Mouse (Mus musculus) heart, embryonic 16.5 days (tissue): ENCODE results near the gene Crtc1. TPM values are rescaled to one million over a fixed set of nuclear protein-coding genes. Genes with fewer than 3 reads are reported as not detected.

Source experiments
- ATAC-seq: fragments of 200-750 bp; cut with Nextera tagmentation; replicated peaks from 2 replicates; pipeline ENCODE4 v1.8.0; 2017; ENCODE audit warnings: moderate number of reproducible peaks; ENCODE audit not compliant: insufficient read depth, low FRiP score; ENCODE audit errors: extremely low read depth
- H3K27ac ChIP-seq: fragments of 300-500 bp; sonication (generic); 2 replicates; pipeline ENCODE4 v1.5.1; 2014; ENCODE audit warnings: mild to moderate bottlenecking, low read length, control low read depth, moderate library complexity
- H3K27me3 ChIP-seq: fragments of 300-500 bp; sonication (generic); 2 replicates; pipeline ENCODE4 v1.6.1; 2014; ENCODE audit warnings: low read length, mixed read lengths; ENCODE audit not compliant: control insufficient read depth, insufficient read depth
- H3K36me3 ChIP-seq: fragments of 300-500 bp; sonication (generic); 2 replicates; pipeline ENCODE4 v1.6.1; 2014; ENCODE audit not compliant: control insufficient read depth, insufficient read depth
- H3K4me1 ChIP-seq: fragments of 300-500 bp; sonication (generic); 2 replicates; pipeline ENCODE4 v1.6.1; 2014; ENCODE audit warnings: low read length, mixed read lengths; ENCODE audit not compliant: control insufficient read depth, insufficient read depth
- H3K4me2 ChIP-seq: fragments of 300-500 bp; sonication (generic); 2 replicates; pipeline ENCODE4 v1.6.1; 2014; ENCODE audit warnings: low read depth, mild to moderate bottlenecking, control low read depth, low read length
- H3K4me3 ChIP-seq: fragments of 300-500 bp; sonication (generic); 2 replicates; pipeline ENCODE4 v1.5.1; 2014; ENCODE audit warnings: mild to moderate bottlenecking, control low read depth, low read length
- H3K9ac ChIP-seq: fragments of 300-500 bp; sonication (generic); 2 replicates; pipeline ENCODE4 v1.6.1; 2014; ENCODE audit warnings: low read length, control low read depth
- H3K9me3 ChIP-seq: fragments of 300-500 bp; sonication (generic); replicated peaks from 2 replicates; pipeline ENCODE4 v1.6.1; 2016; ENCODE audit warnings: low read length; ENCODE audit not compliant: control insufficient read depth
- WGBS: fragments of 180-500 bp; shearing (Covaris S2); extraction: QIAGEN DNeasy Blood & Tissue Kit; methylation state at CpG from one replicate; pipeline ENCODE4 v1.1.7; 2014; 5-methylcytosine and 5-hydroxymethylcytosine counted together
- polyA plus RNA-seq: library from polyadenylated mRNA; unstranded; fragments of >200 nt; fragmentation: Nextera tagmentation; extraction: Ambion mirVana; gene quantifications from 2 replicates; pipeline ENCODE4 v1.2.1, GENCODE M21; 2015

Gene Crtc1
- polyA plus RNA-seq, 1 experiment from 2014 or later: 10.7 TPM

DNA sequence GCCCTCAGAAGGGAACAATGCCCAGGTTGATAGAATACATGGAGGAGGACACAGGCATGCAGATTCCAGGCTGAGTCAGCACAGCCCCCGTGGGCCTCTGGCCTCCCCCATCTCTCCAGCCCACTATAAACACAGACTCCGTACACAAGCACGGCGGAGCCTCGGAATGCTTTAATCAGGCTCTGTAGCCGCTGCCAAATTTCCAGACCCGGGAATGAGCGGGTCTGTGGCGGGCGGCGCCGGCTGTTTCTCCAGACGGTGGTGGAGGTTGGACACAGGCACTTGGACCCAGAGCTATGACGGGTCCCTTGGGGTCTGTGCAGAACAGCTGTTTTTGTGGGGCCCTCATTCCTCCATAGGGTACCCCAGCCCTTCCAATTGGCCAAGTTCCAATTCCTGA lies 20.4 kb downstream of the Crtc1 start:
- Histone ChIP-seq H3K4me1 (peaks cover 25% of the 10 kb centered on the region), H3K27ac (peak overlapping the region; percentile 5), H3K4me2 (no peak overlapping the region), H3K27me3 (no peaks in the 10 kb centered on the region), H3K9me3 (no peaks in the 10 kb centered on the region), H3K9ac (no peak overlapping the region), H3K4me3 (no peak overlapping the region), H3K36me3 (no peaks in the 10 kb centered on the region)
- WGBS: 22% methylated on average over 14 of the region's 14 CpGs
- peak; percentile 76 for ATAC-seq

DNA sequence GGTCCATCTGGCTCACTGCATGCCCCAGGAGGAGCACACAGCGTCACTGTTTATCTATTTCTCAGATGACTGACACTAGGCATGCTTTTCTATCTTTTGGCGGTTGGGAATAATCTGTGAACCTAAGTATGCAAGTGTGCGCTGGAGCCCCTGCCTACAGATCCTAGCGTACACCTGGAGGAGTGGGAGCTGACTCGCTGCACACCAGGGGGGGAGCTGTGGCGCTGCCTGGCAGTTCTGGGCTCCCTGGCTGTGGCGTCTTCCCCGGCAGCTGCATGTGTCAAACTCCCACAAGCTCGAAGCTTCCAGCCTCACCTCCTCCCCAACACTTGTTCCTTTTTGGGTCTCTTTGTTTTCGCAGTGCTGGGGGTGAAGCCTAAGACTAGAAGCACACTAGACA lies 21.5 kb downstream of the Crtc1 start:
- Histone ChIP-seq H3K36me3 (no peaks in the 10 kb centered on the region), H3K4me3 (no peak overlapping the region), H3K9me3 (no peaks in the 10 kb centered on the region), H3K27ac (no peak overlapping the region), H3K4me1 (peaks cover 25% of the 10 kb centered on the region), H3K9ac (no peak overlapping the region), H3K27me3 (no peaks in the 10 kb centered on the region), H3K4me2 (no peak overlapping the region)
- no peak for ATAC-seq
- 36% methylated on average over 10 of the region's 10 CpGs for WGBS

DNA sequence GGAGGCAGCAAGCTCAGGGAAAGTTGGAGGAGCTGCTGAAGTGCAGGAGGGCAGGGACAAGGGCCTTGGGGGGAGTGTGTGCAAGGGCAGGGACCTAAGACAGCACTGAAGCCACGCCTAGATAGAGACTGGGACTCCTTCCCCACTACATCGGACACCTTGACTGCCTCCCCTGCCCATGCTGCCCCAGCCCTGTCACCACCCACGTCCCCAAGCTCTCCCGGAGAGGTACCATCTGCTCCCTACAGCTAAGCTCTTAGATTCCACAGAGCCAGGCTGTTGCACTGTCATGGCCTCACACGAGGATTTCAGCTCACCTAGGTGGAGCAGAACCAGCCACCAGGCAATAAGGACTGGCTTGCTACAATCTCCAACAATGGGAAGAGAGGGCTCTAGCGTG lies 22.4 kb downstream of the Crtc1 start:
- no peak for ATAC-seq
- H3K4me1 ChIP-seq: peaks cover 25% of the 10 kb centered on the region

DNA sequence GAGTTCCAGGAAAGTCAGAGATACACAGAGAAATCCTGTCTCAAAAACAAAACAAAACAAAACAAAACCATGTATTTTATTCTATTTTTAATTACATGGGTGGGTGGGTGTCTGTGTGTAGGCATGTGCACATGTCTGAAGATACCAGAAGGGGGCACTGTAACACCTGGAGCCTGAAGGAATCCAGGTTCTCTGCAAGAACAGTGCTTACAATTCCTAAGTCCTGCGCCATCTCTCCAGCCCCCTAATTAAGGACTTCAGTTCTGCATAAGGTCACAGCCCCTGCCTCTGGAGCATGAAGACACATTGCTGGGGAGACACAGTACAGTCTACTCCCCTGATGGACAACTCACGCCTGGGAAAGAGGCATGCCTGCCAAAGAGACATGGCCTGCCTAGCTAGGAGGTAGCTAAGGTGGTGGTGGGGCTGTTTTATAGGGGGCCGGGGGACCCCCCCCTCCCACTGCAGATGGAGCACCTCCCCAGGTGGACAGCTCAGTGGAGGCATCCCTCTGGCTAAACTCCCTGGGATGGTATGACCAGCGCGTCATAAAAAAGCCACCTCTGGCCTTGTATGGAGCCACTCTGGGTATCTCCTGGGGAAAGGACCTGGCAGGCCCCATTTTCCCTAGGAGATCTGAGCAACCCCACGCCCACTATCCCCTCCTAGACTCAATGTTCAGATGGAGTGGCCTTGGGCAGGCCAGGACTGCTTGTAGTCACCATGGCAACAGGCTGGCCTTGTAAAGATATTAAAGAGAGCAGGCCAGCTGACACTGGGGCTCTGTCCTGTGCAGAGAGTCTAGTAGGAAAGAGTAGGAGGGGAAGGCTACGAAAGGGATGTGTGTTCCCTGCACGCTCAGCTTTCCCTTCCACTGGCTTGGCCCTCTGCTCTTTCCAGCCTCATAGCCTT lies 23.6 kb downstream of the Crtc1 start:
- no peak for ATAC-seq
- H3K9me3 ChIP-seq: no peaks in the 10 kb centered on the region
- H3K9ac ChIP-seq: no peak overlapping the region
- WGBS: 80% methylated on average over 8 of the region's 8 CpGs
- peaks cover 25% of the 10 kb centered on the region for H3K4me1 ChIP-seq
- no peaks in the 10 kb centered on the region for H3K27me3 ChIP-seq
- H3K4me3 ChIP-seq: no peak overlapping the region
- no peaks in the 10 kb centered on the region for H3K36me3 ChIP-seq
- no peak overlapping the region for H3K4me2 ChIP-seq
- no peak overlapping the region for H3K27ac ChIP-seq

More for the DNA sequence above, 22.4 kb downstream of the Crtc1 start:
- H3K27me3 ChIP-seq: no peaks in the 10 kb centered on the region
- no peak overlapping the region for H3K9ac ChIP-seq
- H3K36me3 ChIP-seq: no peaks in the 10 kb centered on the region
- no peak overlapping the region for H3K4me3 ChIP-seq
- H3K4me2 ChIP-seq: no peak overlapping the region
- WGBS: 56% methylated on average over 6 of the region's 6 CpGs
- no peak overlapping the region for H3K27ac ChIP-seq
- no peaks in the 10 kb centered on the region for H3K9me3 ChIP-seq

DNA sequence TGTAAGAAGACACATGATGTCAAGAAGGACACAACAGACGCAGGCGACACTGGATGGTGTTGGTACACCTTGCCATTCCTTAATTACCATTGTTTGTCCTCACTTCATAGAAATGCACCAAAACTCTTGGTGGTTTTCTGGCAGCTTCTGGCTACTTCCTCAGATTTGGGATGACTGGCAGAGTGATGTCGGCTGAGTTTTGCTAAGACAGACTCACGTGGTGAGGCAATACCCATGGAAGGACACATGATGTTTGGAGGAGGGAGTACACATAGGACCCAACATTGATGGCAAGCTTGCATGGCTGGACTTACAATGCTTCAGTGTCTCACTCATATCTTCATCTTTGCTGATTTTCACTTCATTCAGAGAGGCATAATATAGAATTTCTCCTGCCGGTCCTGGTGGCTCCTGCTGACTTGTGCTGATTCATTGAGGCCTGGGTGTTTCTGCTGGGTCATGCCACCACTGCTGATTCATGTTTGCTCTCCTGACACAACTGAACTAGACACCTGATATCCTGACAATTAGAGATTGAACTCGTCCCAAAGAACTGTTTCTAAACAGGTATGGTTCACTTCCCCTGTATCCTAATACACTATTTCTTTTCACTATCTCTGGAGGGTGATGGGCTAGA lies 25.0 kb downstream of the Crtc1 start:
- H3K4me1 ChIP-seq: peaks cover 19% of the 10 kb centered on the region
- H3K9me3 ChIP-seq: no peaks in the 10 kb centered on the region
- WGBS: 84% methylated on average over 6 of the region's 6 CpGs
- no peaks in the 10 kb centered on the region for H3K36me3 ChIP-seq
- no peak for ATAC-seq
- H3K9ac ChIP-seq: no peak overlapping the region
- no peak overlapping the region for H3K4me2 ChIP-seq
- H3K27me3 ChIP-seq: no peaks in the 10 kb centered on the region
- H3K27ac ChIP-seq: no peak overlapping the region
- H3K4me3 ChIP-seq: no peak overlapping the region

DNA sequence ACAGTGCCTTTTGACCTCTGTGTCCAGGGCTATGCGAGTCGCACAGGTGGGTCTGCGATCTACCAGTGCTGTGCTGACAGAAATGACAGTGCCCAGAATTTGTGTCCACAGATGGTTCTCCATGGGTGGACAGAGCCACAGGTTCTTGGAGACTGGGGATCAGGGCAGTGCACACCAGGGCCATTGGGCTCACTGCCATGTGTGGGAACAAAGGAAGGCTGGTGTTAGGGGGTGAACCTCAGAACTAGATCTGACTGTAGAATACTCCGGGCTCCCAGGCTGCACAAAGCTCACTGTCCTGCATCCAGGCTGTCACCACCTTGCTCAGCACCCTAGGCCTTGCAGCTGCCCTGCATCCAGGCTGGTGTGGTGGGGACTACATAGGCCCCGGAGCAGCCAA lies 29.1 kb downstream of the Crtc1 start:
- no peak overlapping the region for H3K4me3 ChIP-seq
- H3K27ac ChIP-seq: no peak overlapping the region
- no peaks in the 10 kb centered on the region for H3K36me3 ChIP-seq
- peaks cover 36% of the 10 kb centered on the region for H3K4me1 ChIP-seq
- H3K9me3 ChIP-seq: no peaks in the 10 kb centered on the region
- H3K27me3 ChIP-seq: no peaks in the 10 kb centered on the region
- 87% methylated on average over 5 of the region's 5 CpGs for WGBS
- ATAC-seq: no peak
- H3K9ac ChIP-seq: no peak overlapping the region
- H3K4me2 ChIP-seq: no peak overlapping the region

DNA sequence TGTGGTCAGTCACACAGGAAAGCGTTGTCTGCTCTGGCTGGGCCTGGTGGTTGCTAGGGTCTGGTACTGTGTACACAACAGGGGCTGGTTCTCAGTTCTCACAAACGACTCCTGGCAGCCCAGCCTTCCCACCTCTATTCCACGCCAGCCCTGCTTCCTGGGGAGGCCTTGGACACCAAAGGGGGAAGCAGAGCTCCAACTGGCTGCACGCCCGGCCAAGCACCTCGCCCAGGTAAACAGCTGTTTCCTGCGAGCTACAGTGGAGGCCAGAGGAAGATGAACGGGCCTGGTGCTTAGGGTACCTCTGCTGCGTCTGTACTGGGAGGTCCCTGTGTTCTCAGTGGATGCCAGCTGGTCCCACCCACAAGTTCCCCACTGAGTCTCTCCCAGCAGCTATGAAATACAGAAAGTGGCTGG lies 29.9 kb downstream of the Crtc1 start:
- no peaks in the 10 kb centered on the region for H3K36me3 ChIP-seq
- H3K4me2 ChIP-seq: no peak overlapping the region
- H3K9ac ChIP-seq: peak overlapping the region; percentile 49; the same call in 1 of the 2 replicates
- peaks cover 36% of the 10 kb centered on the region for H3K4me1 ChIP-seq
- H3K4me3 ChIP-seq: no peak overlapping the region
- H3K9me3 ChIP-seq: no peaks in the 10 kb centered on the region
- ATAC-seq: no peak; the same call in 1 of the 2 replicates
- WGBS: 55% methylated on average over 9 of the region's 9 CpGs
- H3K27me3 ChIP-seq: no peaks in the 10 kb centered on the region
- peak overlapping the region; percentile 43; the same call in 1 of the 2 replicates for H3K27ac ChIP-seq

DNA sequence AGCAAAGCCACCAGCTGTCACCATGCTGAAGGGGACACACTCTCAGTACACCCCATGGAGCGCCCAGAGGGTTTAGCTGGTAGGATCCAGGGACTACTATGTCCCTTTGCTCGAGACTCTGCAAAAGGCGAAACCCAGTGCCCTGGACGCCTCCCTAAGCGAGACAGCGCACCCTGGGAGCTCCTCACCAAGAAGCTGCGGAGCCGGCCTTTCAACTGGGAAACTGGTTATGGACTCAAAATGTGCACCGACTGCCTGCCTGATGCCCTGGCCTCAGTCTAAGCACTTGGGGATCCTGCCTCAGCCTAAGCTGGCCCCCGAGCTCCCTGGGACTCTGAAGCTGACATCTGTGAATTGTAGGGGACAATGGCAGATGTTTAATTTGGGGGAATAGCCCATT lies 30.4 kb downstream of the Crtc1 start:
- Histone ChIP-seq H3K4me2 (no peak overlapping the region), H3K9me3 (no peaks in the 10 kb centered on the region), H3K9ac (peak overlapping the region; percentile 49), H3K27me3 (no peaks in the 10 kb centered on the region), H3K4me1 (peaks cover 36% of the 10 kb centered on the region), H3K36me3 (no peaks in the 10 kb centered on the region; the same call in 1 of the 2 replicates), H3K4me3 (no peak overlapping the region), H3K27ac (peak overlapping the region; percentile 43; the same call in 1 of the 2 replicates)
- WGBS: 83% methylated on average over 10 of the region's 10 CpGs
- no peak for ATAC-seq

DNA sequence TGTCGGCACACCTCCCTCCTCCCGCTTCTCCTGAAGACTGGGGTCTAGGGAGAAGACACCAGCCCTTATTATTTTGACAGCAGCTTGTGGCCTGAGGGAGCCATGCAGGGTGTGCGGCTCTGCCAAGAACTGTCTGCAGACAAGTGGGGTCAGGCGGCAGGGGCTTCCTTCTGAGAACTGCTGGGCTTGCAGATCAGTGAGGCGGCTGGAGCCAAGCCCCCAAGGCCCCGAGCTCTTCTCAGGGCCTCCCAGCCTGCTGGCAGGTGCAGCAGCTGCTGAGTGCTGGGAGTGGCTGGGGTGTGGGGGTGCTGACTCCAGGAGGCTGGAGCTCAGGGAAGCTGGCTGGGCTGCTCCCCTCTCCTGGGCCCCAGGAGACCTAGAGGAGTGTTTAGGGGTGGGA lies 31.1 kb downstream of the Crtc1 start:
- H3K27me3 ChIP-seq: no peaks in the 10 kb centered on the region
- H3K9me3 ChIP-seq: no peaks in the 10 kb centered on the region
- peaks cover 36% of the 10 kb centered on the region for H3K4me1 ChIP-seq
- H3K4me2 ChIP-seq: no peak overlapping the region
- peak; percentile 42; the same call in 1 of the 2 replicates for ATAC-seq
- H3K36me3 ChIP-seq: no peaks in the 10 kb centered on the region; the same call in 1 of the 2 replicates
- WGBS: 35% methylated on average over 6 of the region's 6 CpGs
- no peak overlapping the region; the same call in 1 of the 2 replicates for H3K27ac ChIP-seq
- H3K9ac ChIP-seq: peak overlapping the region; percentile 16; the same call in 1 of the 2 replicates
- no peak overlapping the region for H3K4me3 ChIP-seq
